Comparison of ENCODE assay signal across 10 mouse cellular contexts in the genomic region with DNA sequence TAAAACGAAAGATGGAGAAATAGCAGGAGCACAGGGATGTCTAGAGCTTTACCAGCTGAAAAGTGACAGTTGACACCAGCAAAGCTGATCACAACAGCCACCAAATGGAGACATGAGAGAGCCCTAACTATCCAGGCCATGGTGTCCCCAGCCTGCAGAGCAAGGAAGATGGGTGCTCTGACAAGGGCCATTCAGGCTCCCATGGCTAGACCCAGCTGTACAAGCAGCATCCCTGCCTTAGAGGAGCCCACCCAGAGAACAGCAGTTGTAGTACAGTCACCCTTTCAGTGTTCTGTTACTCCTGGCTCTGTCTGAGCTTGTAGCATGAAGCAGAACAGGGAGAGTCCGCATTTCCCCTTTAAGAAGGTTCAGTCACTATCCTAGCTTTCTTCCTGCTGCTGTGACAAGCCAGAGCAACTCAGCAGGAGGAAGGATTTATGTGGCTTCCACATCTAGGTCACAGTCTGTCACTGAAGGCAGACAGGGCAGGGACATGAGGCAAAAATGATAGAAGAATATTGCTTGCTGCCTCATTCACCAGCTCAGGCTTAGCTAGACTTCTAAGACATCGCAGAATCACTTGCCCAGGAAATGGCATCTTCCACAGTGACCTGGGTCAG. TPM values are rescaled to one million over a fixed set of nuclear protein-coding genes. Genes with fewer than 3 reads are reported as not detected.
DNase-seq lines count a peak whose midpoint lies in the region; TF ChIP-seq lines count a peak whose summit lies in the region.
"Had no signal": no experiment of that assay in that cellular context is flagged by ENCODE, and none has a peak within 500 bp of the region (broad histone marks: within the 10 kb centered on the region; RNA-seq: fewer than 3 reads in every experiment).

No protein-coding gene starts in this region.

- H3K27me3 ChIP-seq in limb, embryonic 10.5 days (ENCODE audit: low read depth, poor library complexity, severe bottlenecking): no peaks in the 10 kb centered on the region
- H3K27me3 ChIP-seq: forebrain, embryonic 15.5 days had no signal

- H3K36me3 ChIP-seq in limb, embryonic 10.5 days: no peaks in the 10 kb centered on the region
- H3K36me3 ChIP-seq: forebrain, embryonic 15.5 days had no signal

- intact Hi-C loops in gastrocnemius, adult 2 months (cut with DNase I): no loop called here
- intact Hi-C loops in gastrocnemius, postnatal 36 days (cut with DNase I): no loop called here

- H3K27ac ChIP-seq in gastrocnemius, adult 2 months: peak overlapping the region; percentile 64
- H3K27ac ChIP-seq in limb, embryonic 10.5 days: no peak overlapping the region
- H3K27ac ChIP-seq: forebrain, embryonic 15.5 days had no signal

- H3K9me3 ChIP-seq in limb, embryonic 10.5 days (replicated peaks): no peaks in the 10 kb centered on the region
- H3K9me3 ChIP-seq: forebrain, embryonic 15.5 days had no signal

- TF ChIP-seq CTCF in gastrocnemius, adult 2 months (IDR thresholded peaks at IDR 0.05): no peak

- 91% methylated on average over 3 of the region's 3 CpGs for WGBS in limb, embryonic 10.5 days

- no peak overlapping the region for H3K4me3 ChIP-seq in gastrocnemius, adult 2 months
- H3K4me3 ChIP-seq in limb, embryonic 10.5 days: no peak overlapping the region
- H3K4me3 ChIP-seq: forebrain, embryonic 15.5 days had no signal

- H3K4me1 ChIP-seq in limb, embryonic 10.5 days: peaks cover 23% of the 10 kb centered on the region

- DNase-seq in gastrocnemius, adult 2 months: no peak
- no peak for DNase-seq in gastrocnemius, postnatal 36 days
- peak; percentile 66 for DNase-seq in retina, postnatal 1 day
- no peak for DNase-seq in retina, embryonic 14.5 days (ENCODE audit: low spot score)
- peak; percentile 62 to 65 for DNase-seq in cerebellum, postnatal 25 days
- DNase-seq in right cerebral cortex, postnatal 25 days: no peak
- no peak for DNase-seq in limb, embryonic 10.5 days (ENCODE audit: low spot score)
- no peak for DNase-seq in ovary, adult 18-20 months (ENCODE audit: low spot score)
- DNase-seq: right cerebral cortex, postnatal 4 days had no signal

RNA-seq across cellular contexts. Expression of a gene that starts 21.7 kb away (rescaled TPM):
- total RNA-seq in gastrocnemius, adult 2 months (2021): 100 to 1,000 TPM in 1 of 2 experiments, 10 to 100 TPM in 1; 95.0 to 120 TPM
- total RNA-seq in gastrocnemius, postnatal 36 days (2021): 10 to 100 TPM; 69.8 to 83.8 TPM
- polyA plus RNA-seq in limb, embryonic 10.5 days (2016; fragmentation: Nextera tagmentation; extraction: Ambion mirVana): 1.0 and 1.7 TPM in 2 replicates

Comparison
In these comparisons a context has a peak if more than half of its experiments do, and no peak if none do; other contexts are left out.
1. DNase-seq: peak in retina, postnatal 1 day (single experiment) and cerebellum, postnatal 25 days (2 of 2); none in gastrocnemius, adult 2 months (single experiment), gastrocnemius, postnatal 36 days (0 of 2), retina, embryonic 14.5 days (single experiment), right cerebral cortex, postnatal 25 days (single experiment), limb, embryonic 10.5 days (single experiment) and ovary, adult 18-20 months (single experiment).